Mouse (Mus musculus) myocyte (in vitro differentiated cells): ENCODE results near the gene Smim20. TPM values are rescaled to one million over a fixed set of nuclear protein-coding genes. Genes with fewer than 3 reads are reported as not detected.

Experiments used
- H3K27me3 ChIP-seq: one replicate; pipeline ENCODE4 v1.6.1; 2011; ENCODE audit not compliant: control insufficient read depth, insufficient read depth, insufficient read length
- H3K36me3 ChIP-seq: one replicate; pipeline ENCODE4 v1.6.1; 2011; ENCODE audit not compliant: control insufficient read depth, insufficient read depth
- H3K4me2 ChIP-seq: one replicate; pipeline ENCODE4 v1.6.1; 2011; ENCODE audit warnings: low read depth, control low read depth
- H3K4me3 ChIP-seq: one replicate; pipeline ENCODE4 v1.5.1; 2011; ENCODE audit warnings: mild to moderate bottlenecking, control low read depth, moderate library complexity
- H3K79me2 ChIP-seq: one replicate; pipeline ENCODE4 v1.6.1; 2011; ENCODE audit not compliant: control insufficient read depth, insufficient read depth
- H3ac ChIP-seq: one replicate; pipeline ENCODE4 v1.6.1; 2011; ENCODE audit not compliant: control insufficient read depth, insufficient read length
- CEBPB ChIP-seq: IDR thresholded peaks from 2 replicates; pipeline ENCODE4 v1.6.1; 2011; ENCODE audit warnings: mild to moderate bottlenecking, moderate library complexity; ENCODE audit not compliant: poor library complexity, insufficient read depth, severe bottlenecking
- E2F4 ChIP-seq: IDR thresholded peaks from one replicate; pipeline ENCODE4 v1.6.1; 2011; ENCODE audit warnings: mild to moderate bottlenecking, control low read depth, moderate library complexity; ENCODE audit not compliant: insufficient read depth
- MAX ChIP-seq: IDR thresholded peaks from one replicate; pipeline ENCODE4 v1.6.1; 2011; ENCODE audit warnings: low read depth, mild to moderate bottlenecking, control low read depth
- MYOD1 ChIP-seq, 3 experiments: IDR thresholded peaks; one replicate each; pipeline ENCODE4 v1.6.1; 2011; ENCODE audit warnings: control low read depth in 2 of 3, low read depth in 2 of 3, mild to moderate bottlenecking in 2 of 3, moderate library complexity in 1 of 3; ENCODE audit not compliant: insufficient read length in 2 of 3, control insufficient read depth in 1 of 3
- MYOG ChIP-seq, 3 experiments: IDR thresholded peaks; one replicate each; pipeline ENCODE4 v1.6.1; 2011; ENCODE audit warnings: control low read depth in 2 of 3, low read depth in 2 of 3, mild to moderate bottlenecking in 2 of 3; ENCODE audit not compliant: insufficient read length in 2 of 3, control insufficient read depth in 1 of 3, insufficient read depth in 1 of 3
- POLR2A ChIP-seq: IDR thresholded peaks from one replicate; pipeline ENCODE4 v1.6.1; 2011; ENCODE audit warnings: low read depth, mild to moderate bottlenecking, control low read depth, moderate library complexity; ENCODE audit not compliant: insufficient read length
- POLR2AphosphoS2 ChIP-seq: IDR thresholded peaks from one replicate; pipeline ENCODE4 v1.6.1; 2011; ENCODE audit warnings: low read depth, control low read depth; ENCODE audit not compliant: insufficient read length
- REST ChIP-seq: IDR thresholded peaks from one replicate; pipeline ENCODE4 v1.6.1; 2011; ENCODE audit warnings: mild to moderate bottlenecking, control low read depth, moderate library complexity; ENCODE audit not compliant: insufficient read depth, insufficient read length
- SRF ChIP-seq: IDR thresholded peaks from one replicate; pipeline ENCODE4 v1.6.1; 2011; ENCODE audit warnings: low read depth; ENCODE audit not compliant: control insufficient read depth, insufficient read length
- TCF12 ChIP-seq: IDR thresholded peaks from one replicate; pipeline ENCODE4 v1.6.1; 2011; ENCODE audit warnings: mild to moderate bottlenecking, control low read depth; ENCODE audit not compliant: poor library complexity, insufficient read depth, severe bottlenecking
- TCF3 ChIP-seq: IDR thresholded peaks from one replicate; pipeline ENCODE4 v1.6.1; 2011; ENCODE audit warnings: low read depth, control low read depth; ENCODE audit not compliant: insufficient read length
- USF1 ChIP-seq: IDR thresholded peaks from one replicate; pipeline ENCODE4 v1.6.1; 2011; ENCODE audit warnings: low read depth, mild to moderate bottlenecking, control low read depth, moderate library complexity
- polyA plus RNA-seq: library from polyadenylated mRNA; unstranded; fragments of >200 nt; fragmentation: generic; extraction: Trizol; gene quantifications from one replicate; pipeline ENCODE4 v1.2.1, GENCODE M21; 2012; ENCODE audit warnings: missing spikeins

The Smim20 gene
- polyA plus RNA-seq, 1 experiment = 78.0 TPM

DNA sequence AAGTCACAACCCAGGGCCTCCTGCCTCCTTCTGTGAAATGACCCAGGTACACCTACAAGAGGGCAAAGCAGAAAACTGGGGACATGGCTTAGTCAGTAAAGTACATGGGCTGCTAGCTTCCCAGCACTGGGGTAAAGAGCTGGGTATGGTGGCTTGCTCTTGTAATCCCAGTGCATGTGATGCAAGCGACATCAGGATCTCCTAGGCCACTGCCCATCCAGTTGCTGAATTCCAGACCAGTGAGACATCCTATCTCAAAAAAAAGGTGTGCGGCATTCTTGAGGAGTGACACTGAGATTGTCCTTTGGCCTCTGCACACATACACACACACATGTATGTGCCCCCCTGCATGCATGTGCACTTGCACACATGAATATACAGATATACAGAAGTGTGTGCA lies 19.5 kb downstream of the Smim20 start:
- H3K4me3 ChIP-seq = no peak overlapping the region
- no peak overlapping the region for H3ac ChIP-seq
- H3K36me3 ChIP-seq = no peaks in the 10 kb centered on the region
- no peak overlapping the region for H3K4me2 ChIP-seq
- TF ChIP-seq TCF12 (no peak), REST (no peak), CEBPB (no peak), E2F4 (no peak), SRF (no peak), POLR2AphosphoS2 (no peak), USF1 (no peak), MAX (no peak), MYOG (IDR thresholded peaks at IDR 0.05; ENCODE audit: control insufficient read depth in 1 of 3, insufficient read depth in 1 of 3, insufficient read length in 2 of 3, low read depth in 2 of 3) (no peak), TCF3 (no peak), POLR2A (no peak), MYOD1 (IDR thresholded peaks at IDR 0.05; ENCODE audit: control insufficient read depth in 1 of 3, insufficient read length in 2 of 3, low read depth in 2 of 3) (no peak)
- no peaks in the 10 kb centered on the region for H3K79me2 ChIP-seq
- H3K27me3 ChIP-seq = peaks cover 9% of the 10 kb centered on the region

DNA sequence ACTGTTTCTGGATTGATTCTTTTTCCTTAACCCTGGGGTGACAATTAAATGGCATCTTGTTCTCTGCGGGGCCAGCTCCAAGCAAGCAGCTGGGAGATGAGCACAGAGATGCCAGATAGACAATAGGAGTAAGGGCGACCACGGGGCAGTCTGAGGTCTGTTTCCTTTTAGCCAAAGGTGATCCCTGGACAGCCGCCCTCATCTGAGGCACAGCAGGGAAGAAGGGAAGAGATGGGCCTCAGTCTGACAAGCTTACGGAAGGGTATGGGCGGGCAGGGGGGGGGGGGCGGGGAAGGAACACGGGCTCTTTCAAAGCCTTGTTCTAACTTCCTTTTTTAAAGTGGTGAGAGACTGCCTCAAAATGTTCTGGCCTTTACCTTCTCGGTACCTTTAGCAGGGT lies 22.6 kb downstream of the Smim20 start:
- Histone ChIP-seq H3K4me3 (no peak overlapping the region), H3K27me3 (peaks cover 9% of the 10 kb centered on the region), H3ac (no peak overlapping the region), H3K36me3 (no peaks in the 10 kb centered on the region), H3K79me2 (no peaks in the 10 kb centered on the region), H3K4me2 (no peak overlapping the region)
- TF ChIP-seq CEBPB = no peak
- no peak for TF ChIP-seq MAX
- TF ChIP-seq TCF12 = no peak
- no peak for TF ChIP-seq E2F4
- TF ChIP-seq POLR2AphosphoS2 = no peak
- no peak for TF ChIP-seq MYOD1 (IDR thresholded peaks at IDR 0.05; ENCODE audit: control insufficient read depth in 1 of 3, insufficient read length in 2 of 3, low read depth in 2 of 3)
- TF ChIP-seq POLR2A = no peak
- no peak for TF ChIP-seq SRF
- TF ChIP-seq USF1 = no peak
- TF ChIP-seq TCF3 = no peak
- TF ChIP-seq MYOG (IDR thresholded peaks at IDR 0.05; ENCODE audit: control insufficient read depth in 1 of 3, insufficient read depth in 1 of 3, insufficient read length in 2 of 3, low read depth in 2 of 3) = no peak

DNA sequence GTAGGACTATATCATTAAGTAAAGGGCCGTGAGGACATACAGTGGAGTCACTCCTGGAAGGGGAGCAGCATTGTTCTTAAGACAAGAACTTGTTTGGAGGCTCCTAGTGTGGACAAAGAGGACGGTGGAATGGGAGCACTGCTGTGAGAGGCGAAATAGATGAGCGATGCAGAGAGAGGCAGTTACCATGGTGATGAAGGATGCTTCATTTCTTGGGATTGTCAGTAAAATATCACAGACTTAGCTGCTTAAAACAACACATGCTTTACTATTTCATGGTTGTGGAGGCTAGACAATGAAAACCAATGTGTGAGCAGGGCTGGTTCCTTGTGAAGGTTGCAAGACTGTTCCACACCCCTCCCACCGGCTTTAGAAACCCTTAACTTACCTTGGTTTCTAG lies 27.7 kb downstream of the Smim20 start:
- Histone ChIP-seq H3K4me3 (no peak overlapping the region), H3K27me3 (peaks cover 30% of the 10 kb centered on the region), H3K79me2 (no peaks in the 10 kb centered on the region), H3K4me2 (no peak overlapping the region), H3K36me3 (no peaks in the 10 kb centered on the region), H3ac (no peak overlapping the region)
- no peak for TF ChIP-seq MYOG (IDR thresholded peaks at IDR 0.05; ENCODE audit: control insufficient read depth in 1 of 3, insufficient read depth in 1 of 3, insufficient read length in 2 of 3, low read depth in 2 of 3)
- TF ChIP-seq POLR2AphosphoS2 = no peak
- TF ChIP-seq REST = no peak
- no peak for TF ChIP-seq CEBPB
- TF ChIP-seq SRF = no peak
- no peak for TF ChIP-seq USF1
- no peak for TF ChIP-seq TCF12
- no peak for TF ChIP-seq TCF3
- TF ChIP-seq POLR2A = no peak
- TF ChIP-seq E2F4 = no peak
- no peak for TF ChIP-seq MAX
- TF ChIP-seq MYOD1 (IDR thresholded peaks at IDR 0.05; ENCODE audit: control insufficient read depth in 1 of 3, insufficient read length in 2 of 3, low read depth in 2 of 3) = no peak

DNA sequence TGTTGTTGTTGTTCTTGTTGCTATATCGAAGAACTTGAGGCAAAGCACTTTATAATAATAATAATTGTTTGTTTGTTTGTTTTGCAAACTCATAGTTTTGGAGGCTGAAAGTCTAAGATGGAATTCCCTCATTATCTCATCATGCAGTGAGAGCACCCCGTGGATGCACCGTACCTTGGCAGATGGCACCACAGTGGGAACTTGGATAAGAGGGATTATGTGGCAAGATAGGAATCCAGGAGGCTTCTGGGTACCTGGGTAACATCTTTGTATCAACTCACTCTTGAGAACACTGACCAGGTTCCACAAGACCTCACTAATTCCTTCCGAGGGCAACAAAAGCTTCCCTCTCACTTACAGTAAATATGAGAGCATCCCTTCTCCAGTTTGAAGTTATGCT lies 30.1 kb downstream of the Smim20 start:
- TF ChIP-seq SRF (no peak), E2F4 (no peak), USF1 (no peak), REST (no peak)
- no peak overlapping the region for H3K4me3 ChIP-seq
- peaks cover 26% of the 10 kb centered on the region for H3K27me3 ChIP-seq
- H3ac ChIP-seq = no peak overlapping the region
- H3K79me2 ChIP-seq = no peaks in the 10 kb centered on the region
- no peak overlapping the region for H3K4me2 ChIP-seq
- H3K36me3 ChIP-seq = no peaks in the 10 kb centered on the region

DNA sequence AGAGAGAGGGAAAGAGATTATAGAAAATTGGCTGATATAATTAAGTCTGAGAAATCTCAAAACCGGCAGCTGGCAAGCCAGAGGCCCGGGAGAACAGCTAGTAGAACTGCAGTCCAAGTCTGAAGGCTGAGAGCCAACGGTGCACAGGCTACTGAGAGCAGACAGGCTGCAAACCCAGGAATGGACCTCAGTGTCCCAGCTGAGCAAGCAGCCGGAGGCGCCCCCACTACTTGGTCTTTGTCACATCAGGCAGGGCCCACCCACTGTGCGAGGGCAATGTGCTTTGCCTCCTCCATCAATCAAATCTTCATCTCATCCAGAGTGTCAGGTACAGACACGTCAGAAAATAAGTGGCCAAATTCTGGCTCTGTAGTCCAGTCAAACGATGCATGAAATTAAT lies 34.6 kb downstream of the Smim20 start:
- H3ac ChIP-seq = no peak overlapping the region
- H3K27me3 ChIP-seq = peaks cover 13% of the 10 kb centered on the region
- TF ChIP-seq MAX (no peak), MYOG (IDR thresholded peaks at IDR 0.05; ENCODE audit: control insufficient read depth in 1 of 3, insufficient read depth in 1 of 3, insufficient read length in 2 of 3, low read depth in 2 of 3) (no peak), TCF12 (no peak), POLR2A (no peak), SRF (no peak), REST (no peak), CEBPB (no peak), TCF3 (no peak), E2F4 (no peak), USF1 (no peak), POLR2AphosphoS2 (no peak), MYOD1 (IDR thresholded peaks at IDR 0.05; ENCODE audit: control insufficient read depth in 1 of 3, insufficient read length in 2 of 3, low read depth in 2 of 3) (no peak)
- H3K4me3 ChIP-seq = no peak overlapping the region
- H3K4me2 ChIP-seq = no peak overlapping the region
- no peaks in the 10 kb centered on the region for H3K36me3 ChIP-seq
- H3K79me2 ChIP-seq = no peaks in the 10 kb centered on the region
